Mouse (Mus musculus): Measurements from ENCODE around the gene Dab1.

The Dab1 gene

GRCm38 (mm10) chr4:104438730-104439129 lies 819.6 kb downstream of the Dab1 start:
- DNase-seq (ENCODE audit: inconsistent age in 2 of 2, low spot score in 1 of 2), result no peak

- no peak for DNase-seq (ENCODE audit: inconsistent age in 2 of 2, low spot score in 1 of 2)
These were observed 820.5 kb downstream of the Dab1 start for GRCm38 (mm10) chr4:104439641-104440040.

GRCm38 (mm10) chr4:104442925-104443747 lies 824.0 kb downstream of the Dab1 start:
- no peak for DNase-seq (ENCODE audit: inconsistent age in 2 of 2, low spot score in 1 of 2)

GRCm38 (mm10) chr4:104443775-104444174 lies 824.6 kb downstream of the Dab1 start:
- no peak for DNase-seq (ENCODE audit: inconsistent age in 2 of 2, low spot score in 1 of 2)

GRCm38 (mm10) chr4:104444985-104445384 lies 825.8 kb downstream of the Dab1 start:
- no peak for DNase-seq (ENCODE audit: inconsistent age in 2 of 2, low spot score in 1 of 2)

GRCm38 (mm10) chr4:104448199-104448598 lies 829.0 kb downstream of the Dab1 start:
- no peak for DNase-seq (ENCODE audit: inconsistent age in 2 of 2, low spot score in 1 of 2)

- no peak for DNase-seq (ENCODE audit: inconsistent age in 2 of 2, low spot score in 1 of 2)
These were observed 831.5 kb downstream of the Dab1 start for GRCm38 (mm10) chr4:104450645-104451044.

GRCm38 (mm10) chr4:104452587-104452986 lies 833.4 kb downstream of the Dab1 start:
- DNase-seq (ENCODE audit: inconsistent age in 2 of 2, low spot score in 1 of 2), result no peak

- DNase-seq (ENCODE audit: inconsistent age in 2 of 2, low spot score in 1 of 2), result no peak
These were observed 836.0 kb downstream of the Dab1 start for GRCm38 (mm10) chr4:104455151-104455550.

- no peak for DNase-seq (ENCODE audit: inconsistent age in 2 of 2, low spot score in 1 of 2)
These were observed 836.6 kb downstream of the Dab1 start for GRCm38 (mm10) chr4:104455760-104456159.

GRCm38 (mm10) chr4:104456173-104456873 lies 837.2 kb downstream of the Dab1 start:
- no peak for DNase-seq (ENCODE audit: inconsistent age in 2 of 2, low spot score in 1 of 2)

- DNase-seq (ENCODE audit: inconsistent age in 2 of 2, low spot score in 1 of 2), result no peak
These were observed 839.6 kb downstream of the Dab1 start for GRCm38 (mm10) chr4:104458726-104459125.

- DNase-seq (ENCODE audit: inconsistent age in 2 of 2, low spot score in 1 of 2), result no peak
These were observed 842.2 kb downstream of the Dab1 start for GRCm38 (mm10) chr4:104461106-104462011.

- no peak for DNase-seq (ENCODE audit: inconsistent age in 2 of 2, low spot score in 1 of 2)
These were observed 844.0 kb downstream of the Dab1 start for GRCm38 (mm10) chr4:104462932-104463780.

- DNase-seq (ENCODE audit: inconsistent age in 2 of 2, low spot score in 1 of 2), result no peak
These were observed 844.6 kb downstream of the Dab1 start for GRCm38 (mm10) chr4:104463781-104464170.

GRCm38 (mm10) chr4:104465594-104465993 lies 846.4 kb downstream of the Dab1 start:
- no peak for DNase-seq (ENCODE audit: inconsistent age in 2 of 2, low spot score in 1 of 2)

- DNase-seq (ENCODE audit: inconsistent age in 2 of 2, low spot score in 1 of 2), result no peak
These were observed 849.5 kb downstream of the Dab1 start for GRCm38 (mm10) chr4:104468666-104469065.

- no peak for DNase-seq (ENCODE audit: inconsistent age in 2 of 2, low spot score in 1 of 2)
These were observed 853.8 kb downstream of the Dab1 start for GRCm38 (mm10) chr4:104472915-104473314.

GRCm38 (mm10) chr4:104476841-104477240 lies 857.7 kb downstream of the Dab1 start:
- DNase-seq (ENCODE audit: inconsistent age in 2 of 2, low spot score in 1 of 2), result no peak

GRCm38 (mm10) chr4:104483948-104484347 lies 864.8 kb downstream of the Dab1 start:
- peak in 1 of 2 experiments; percentile 22 for DNase-seq (ENCODE audit: inconsistent age in 2 of 2, low spot score in 1 of 2)

Data from adrenal gland, adult (tissue).